Mouse (Mus musculus): Measurements from ENCODE around the gene Olfr1453.
"Not testable (repeated sequence)": the region's sequence is repeated elsewhere in the genome, so short reads cannot be mapped to it uniquely, and the experiment has no call there.

Olfr1453 gene

GRCm38 (mm10) chr19:13028227-13028626, at the start of gene Olfr1453:
TSS of gene Olfr1453 (minus strand) at chr19:13028327.
- DNase-seq (ENCODE audit: low spot score in 2 of 2) = no peak

- no peak for DNase-seq (ENCODE audit: low spot score in 2 of 2)
These were observed 32.2 kb upstream of the Olfr1453 start, which contains the start of gene Olfr1454 for GRCm38 (mm10) chr19:13060310-13060709. TSS of gene Olfr1454 (plus strand) at chr19:13060610.

- DNase-seq (ENCODE audit: low spot score in 2 of 2) = no peak
These were observed 33.4 kb downstream of the Olfr1453 start, which contains the start of gene Olfr1451 for GRCm38 (mm10) chr19:12994714-12995113. TSS of gene Olfr1451 (plus strand) at chr19:12995014.

GRCm38 (mm10) chr19:12992316-12992715, 35.8 kb downstream of the Olfr1453 start:
- not testable (repeated sequence) for DNase-seq (ENCODE audit: low spot score in 2 of 2)
